Mouse (Mus musculus) right cerebral cortex, postnatal 36 days (tissue): ENCODE data around the gene Nkd1.

Source experiments
- DNase-seq, 2 experiments: peaks; one replicate each; pipeline ENCODE4 v3.0.0; 2022; ENCODE audit warnings: low spot score in 2 of 2, mixed read lengths in 1 of 2

Gene Nkd1

GRCm38 (mm10) chr8:88576351-88577142 lies 55.4 kb downstream of the Nkd1 start:
- DNase-seq, result peak; percentile 41 to 63

- no peak for DNase-seq
Measured at GRCm38 (mm10) chr8:88577666-88578065, 56.5 kb downstream of the Nkd1 start.

- no peak for DNase-seq
Measured at GRCm38 (mm10) chr8:88578413-88579175, 57.4 kb downstream of the Nkd1 start.

- DNase-seq, result no peak
Measured at GRCm38 (mm10) chr8:88579246-88579645, 58.1 kb downstream of the Nkd1 start.

- no peak for DNase-seq
Measured at GRCm38 (mm10) chr8:88579668-88580330, 58.6 kb downstream of the Nkd1 start.

GRCm38 (mm10) chr8:88580785-88581184 lies 59.6 kb downstream of the Nkd1 start:
- DNase-seq, result no peak

GRCm38 (mm10) chr8:88583863-88584262 lies 62.7 kb downstream of the Nkd1 start:
- no peak for DNase-seq

- DNase-seq, result no peak
Measured at GRCm38 (mm10) chr8:88588205-88588889, 67.2 kb downstream of the Nkd1 start.

- DNase-seq, result no peak
Measured at GRCm38 (mm10) chr8:88590226-88590625, 69.1 kb downstream of the Nkd1 start.

GRCm38 (mm10) chr8:88593947-88594346 lies 72.8 kb downstream of the Nkd1 start:
- DNase-seq, result no peak

GRCm38 (mm10) chr8:88596042-88596441 lies 74.9 kb downstream of the Nkd1 start:
- DNase-seq, result no peak

GRCm38 (mm10) chr8:88598578-88598977 lies 77.4 kb downstream of the Nkd1 start:
- DNase-seq, result no peak

- DNase-seq, result no peak
Measured at GRCm38 (mm10) chr8:88599491-88599890, 78.3 kb downstream of the Nkd1 start.

GRCm38 (mm10) chr8:88603446-88603989 lies 82.4 kb downstream of the Nkd1 start:
- no peak for DNase-seq

GRCm38 (mm10) chr8:88604065-88605038 lies 83.2 kb downstream of the Nkd1 start:
- peak in 1 of 2 experiments; percentile 14 for DNase-seq

GRCm38 (mm10) chr8:88605361-88606040 lies 84.3 kb downstream of the Nkd1 start:
- no peak for DNase-seq

GRCm38 (mm10) chr8:88609036-88609435 lies 87.9 kb downstream of the Nkd1 start:
- DNase-seq, result no peak

GRCm38 (mm10) chr8:88610271-88610670 lies 89.1 kb downstream of the Nkd1 start:
- no peak for DNase-seq

- DNase-seq, result no peak
Measured at GRCm38 (mm10) chr8:88614981-88615380, 93.8 kb downstream of the Nkd1 start.

- DNase-seq, result no peak
Measured at GRCm38 (mm10) chr8:88618612-88619011, 97.5 kb downstream of the Nkd1 start.
